Mouse (Mus musculus): ENCODE measurements around the gene Fam214a. TPM values are rescaled to one million over a fixed set of nuclear protein-coding genes. Genes with fewer than 3 reads are reported as not detected.

Fam214a gene
- total and polyA plus RNA-seq, 2 experiments = 14.5 to 116 TPM

- Histone ChIP-seq H3K4me1 (ENCODE audit: control insufficient read depth, insufficient read depth, low read length) (peaks cover 4% of the 10 kb centered on the region), H3K36me3 (ENCODE audit: control insufficient read depth, insufficient read depth, low read length) (peaks cover 24% of the 10 kb centered on the region), H3K79me2 (ENCODE audit: control insufficient read depth, insufficient read depth, low read length) (peaks cover 8% of the 10 kb centered on the region; the same call in 1 of the 2 replicates), H3K4me3 (ENCODE audit: insufficient read depth, low read depth, low read length) (peak overlapping the region; percentile 77), H3K9ac (ENCODE audit: low read depth, low read length) (peak overlapping the region; percentile 82), H3K27ac (replicated peaks; ENCODE audit: insufficient read depth, low read depth, low read length) (peak overlapping the region; percentile 87), H3K27me3 (ENCODE audit: control insufficient read depth, insufficient read depth, low read length) (no peaks in the 10 kb centered on the region)
- peak; percentile 68 for DNase-seq (ENCODE audit: extremely low read depth, low read depth, low spot score)
- 3% methylated on average over 31 of the region's 31 CpGs for WGBS
- TF ChIP-seq POLR2A (IDR thresholded peaks at IDR 0.05; ENCODE audit: extremely low read depth, insufficient read depth, low read length) (no peak), CTCF (IDR thresholded peaks at IDR 0.05; ENCODE audit: low read depth, low read length) (peak; percentile 35)
Measured at GRCm38 (mm10) chr9:74953265-74953958, 728 bp downstream of the Fam214a start.

- DNase-seq (ENCODE audit: extremely low read depth, low read depth, low spot score) = peak; percentile 54
- WGBS = 15% methylated on average over 2 of the region's 2 CpGs
- Histone ChIP-seq H3K27me3 (ENCODE audit: control insufficient read depth, insufficient read depth, low read length) (no peaks in the 10 kb centered on the region), H3K79me2 (ENCODE audit: control insufficient read depth, insufficient read depth, low read length) (peaks cover 9% of the 10 kb centered on the region; the same call in 1 of the 2 replicates), H3K36me3 (ENCODE audit: control insufficient read depth, insufficient read depth, low read length) (peaks cover 27% of the 10 kb centered on the region), H3K27ac (replicated peaks; ENCODE audit: insufficient read depth, low read depth, low read length) (peak overlapping the region; percentile 87), H3K9ac (ENCODE audit: low read depth, low read length) (peak overlapping the region; percentile 93), H3K4me1 (ENCODE audit: control insufficient read depth, insufficient read depth, low read length) (peaks cover 6% of the 10 kb centered on the region), H3K4me3 (ENCODE audit: insufficient read depth, low read depth, low read length) (peak overlapping the region; percentile 77)
- TF ChIP-seq CTCF (IDR thresholded peaks at IDR 0.05; ENCODE audit: low read depth, low read length) (no peak), POLR2A (IDR thresholded peaks at IDR 0.05; ENCODE audit: extremely low read depth, insufficient read depth, low read length) (no peak)
Measured at GRCm38 (mm10) chr9:74953959-74954279, 1.2 kb downstream of the Fam214a start.

DNA sequence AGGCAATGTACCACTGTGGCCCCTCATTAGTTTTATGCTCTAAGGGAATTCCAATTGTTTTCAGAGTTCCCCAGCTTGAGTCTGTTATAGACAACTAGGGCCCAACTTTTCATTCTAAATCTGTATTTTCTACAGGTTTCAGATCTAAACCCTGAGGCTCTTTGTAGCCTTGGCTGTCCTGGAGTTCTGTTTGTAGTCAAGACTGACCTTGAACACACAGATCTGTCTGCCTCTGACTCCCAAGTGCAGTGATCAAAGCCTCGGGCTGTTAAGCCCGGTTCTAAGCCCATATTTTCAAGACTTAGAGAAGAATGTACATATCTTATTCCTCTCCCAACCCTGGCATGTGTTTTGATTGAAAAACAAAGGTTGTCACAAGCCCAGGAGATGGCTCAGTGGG is 1.7 kb downstream of the Fam214a start:
- Histone ChIP-seq H3K27me3 (ENCODE audit: control insufficient read depth, insufficient read depth, low read length) (no peaks in the 10 kb centered on the region), H3K4me1 (ENCODE audit: control insufficient read depth, insufficient read depth, low read length) (peaks cover 11% of the 10 kb centered on the region), H3K27ac (replicated peaks; ENCODE audit: insufficient read depth, low read depth, low read length) (peak overlapping the region; percentile 87), H3K4me3 (ENCODE audit: insufficient read depth, low read depth, low read length) (peak overlapping the region; percentile 77), H3K79me2 (ENCODE audit: control insufficient read depth, insufficient read depth, low read length) (peaks cover 9% of the 10 kb centered on the region; the same call in 1 of the 2 replicates), H3K36me3 (ENCODE audit: control insufficient read depth, insufficient read depth, low read length) (peaks cover 32% of the 10 kb centered on the region), H3K9ac (ENCODE audit: low read depth, low read length) (peak overlapping the region; percentile 93)
- TF ChIP-seq CTCF (IDR thresholded peaks at IDR 0.05; ENCODE audit: low read depth, low read length) = no peak
- DNase-seq (ENCODE audit: extremely low read depth, low read depth, low spot score) = no peak
- 21% methylated on average over 2 of the region's 2 CpGs for WGBS

DNA sequence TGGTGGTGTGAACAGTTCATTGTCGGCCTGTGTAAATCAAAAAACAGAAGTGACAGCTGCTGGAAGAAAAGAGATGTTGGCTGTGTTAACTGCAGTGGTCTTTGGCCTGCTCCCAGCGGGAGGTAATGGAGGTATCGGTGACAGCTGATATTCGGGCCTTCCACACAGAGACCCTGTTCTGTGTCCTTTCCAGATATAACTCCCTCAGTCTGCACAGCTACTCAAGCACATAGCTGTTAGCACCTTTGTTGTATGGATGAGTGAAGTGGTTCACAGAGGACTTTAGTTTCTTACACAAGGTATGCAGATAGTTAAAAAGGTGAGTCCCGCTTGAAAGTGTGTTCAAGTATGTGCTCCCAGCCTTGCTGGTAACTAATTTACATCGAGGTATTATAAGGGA is 7.9 kb downstream of the Fam214a start:
- Histone ChIP-seq H3K79me2 (ENCODE audit: control insufficient read depth, insufficient read depth, low read length) (peaks cover 31% of the 10 kb centered on the region; the same call in 1 of the 2 replicates), H3K9ac (ENCODE audit: low read depth, low read length) (no peak overlapping the region), H3K27me3 (ENCODE audit: control insufficient read depth, insufficient read depth, low read length) (no peaks in the 10 kb centered on the region), H3K4me3 (ENCODE audit: insufficient read depth, low read depth, low read length) (no peak overlapping the region), H3K4me1 (ENCODE audit: control insufficient read depth, insufficient read depth, low read length) (peaks cover 42% of the 10 kb centered on the region), H3K36me3 (ENCODE audit: control insufficient read depth, insufficient read depth, low read length) (peaks cover 62% of the 10 kb centered on the region), H3K27ac (replicated peaks; ENCODE audit: insufficient read depth, low read depth, low read length) (peak overlapping the region; percentile 10)
- WGBS = 71% methylated on average over 6 of the region's 6 CpGs
- DNase-seq (ENCODE audit: extremely low read depth, low read depth, low spot score) = peak; percentile 28
- TF ChIP-seq CTCF (IDR thresholded peaks at IDR 0.05; ENCODE audit: low read depth, low read length) (no peak), POLR2A (IDR thresholded peaks at IDR 0.05; ENCODE audit: extremely low read depth, insufficient read depth, low read length) (no peak)

- Histone ChIP-seq H3K4me3 (ENCODE audit: insufficient read depth, low read depth, low read length) (no peak overlapping the region), H3K27me3 (ENCODE audit: control insufficient read depth, insufficient read depth, low read length) (no peaks in the 10 kb centered on the region), H3K36me3 (ENCODE audit: control insufficient read depth, insufficient read depth, low read length) (peaks cover 62% of the 10 kb centered on the region), H3K79me2 (ENCODE audit: control insufficient read depth, insufficient read depth, low read length) (peaks cover 30% of the 10 kb centered on the region; the same call in 1 of the 2 replicates), H3K9ac (ENCODE audit: low read depth, low read length) (no peak overlapping the region), H3K27ac (replicated peaks; ENCODE audit: insufficient read depth, low read depth, low read length) (peak overlapping the region; percentile 32; the same call in 1 of the 2 replicates), H3K4me1 (ENCODE audit: control insufficient read depth, insufficient read depth, low read length) (peaks cover 47% of the 10 kb centered on the region)
- WGBS = 73% methylated on average over 14 of the region's 14 CpGs
- no peak for DNase-seq (ENCODE audit: extremely low read depth, low read depth, low spot score)
- TF ChIP-seq POLR2A (IDR thresholded peaks at IDR 0.05; ENCODE audit: extremely low read depth, insufficient read depth, low read length) = no peak
- no peak for TF ChIP-seq CTCF (IDR thresholded peaks at IDR 0.05; ENCODE audit: low read depth, low read length)
Measured at GRCm38 (mm10) chr9:74961073-74961575, 8.4 kb downstream of the Fam214a start.

DNA sequence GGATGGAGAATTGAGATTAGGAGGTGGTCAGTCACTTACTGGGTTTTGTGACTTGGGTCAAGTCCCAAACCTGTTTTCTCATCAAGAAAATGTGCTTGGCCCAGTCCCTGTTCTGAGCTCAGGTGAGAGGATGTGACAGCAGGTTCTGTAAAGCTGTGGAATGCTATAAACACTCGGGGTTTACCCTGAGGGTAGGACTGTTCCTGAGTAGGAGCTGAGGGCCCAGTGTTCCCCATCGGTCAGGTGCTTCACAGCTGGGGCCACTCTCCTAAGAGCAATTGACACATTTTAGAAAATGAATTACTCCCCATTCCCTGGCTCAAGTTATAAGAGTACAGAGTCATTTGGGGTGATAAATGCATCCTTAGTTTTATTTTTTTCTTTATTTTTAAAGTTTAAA is 11.3 kb downstream of the Fam214a start:
- 86% methylated on average over 2 of the region's 2 CpGs for WGBS
- Histone ChIP-seq H3K4me3 (ENCODE audit: insufficient read depth, low read depth, low read length) (no peak overlapping the region), H3K9ac (ENCODE audit: low read depth, low read length) (no peak overlapping the region), H3K79me2 (ENCODE audit: control insufficient read depth, insufficient read depth, low read length) (peaks cover 39% of the 10 kb centered on the region; the same call in 1 of the 2 replicates), H3K27me3 (ENCODE audit: control insufficient read depth, insufficient read depth, low read length) (no peaks in the 10 kb centered on the region), H3K4me1 (ENCODE audit: control insufficient read depth, insufficient read depth, low read length) (peaks cover 61% of the 10 kb centered on the region), H3K27ac (replicated peaks; ENCODE audit: insufficient read depth, low read depth, low read length) (0 out of 2 replicates have a peak overlapping the region, but pooled peaks have one; percentile 16), H3K36me3 (ENCODE audit: control insufficient read depth, insufficient read depth, low read length) (peaks cover 66% of the 10 kb centered on the region)
- no peak for DNase-seq (ENCODE audit: extremely low read depth, low read depth, low spot score)
- no peak for TF ChIP-seq POLR2A (IDR thresholded peaks at IDR 0.05; ENCODE audit: extremely low read depth, insufficient read depth, low read length)
- TF ChIP-seq CTCF (IDR thresholded peaks at IDR 0.05; ENCODE audit: low read depth, low read length) = no peak
